Mouse (Mus musculus): Measurements from ENCODE around the gene Ccdc153.

GRCm38 (mm10) chr9:44240399-44240798 is at the start of gene Ccdc153:
- no peak for TF ChIP-seq CTCF (IDR thresholded peaks at IDR 0.05; ENCODE audit: insufficient read depth, low read depth, low read length)
- no peak for TF ChIP-seq POLR2A (IDR thresholded peaks at IDR 0.05; ENCODE audit: insufficient read depth, low read depth, low read length)
